Mouse (Mus musculus): ENCODE measurements around the gene Dlg2.
A peak's percentile ranks its signal among the peaks of the same experiment; 100 is the strongest.
"Not testable (repeated sequence)": the region's sequence is repeated elsewhere in the genome, so short reads cannot be mapped to it uniquely, and the experiment has no call there.

Gene Dlg2

DNA sequence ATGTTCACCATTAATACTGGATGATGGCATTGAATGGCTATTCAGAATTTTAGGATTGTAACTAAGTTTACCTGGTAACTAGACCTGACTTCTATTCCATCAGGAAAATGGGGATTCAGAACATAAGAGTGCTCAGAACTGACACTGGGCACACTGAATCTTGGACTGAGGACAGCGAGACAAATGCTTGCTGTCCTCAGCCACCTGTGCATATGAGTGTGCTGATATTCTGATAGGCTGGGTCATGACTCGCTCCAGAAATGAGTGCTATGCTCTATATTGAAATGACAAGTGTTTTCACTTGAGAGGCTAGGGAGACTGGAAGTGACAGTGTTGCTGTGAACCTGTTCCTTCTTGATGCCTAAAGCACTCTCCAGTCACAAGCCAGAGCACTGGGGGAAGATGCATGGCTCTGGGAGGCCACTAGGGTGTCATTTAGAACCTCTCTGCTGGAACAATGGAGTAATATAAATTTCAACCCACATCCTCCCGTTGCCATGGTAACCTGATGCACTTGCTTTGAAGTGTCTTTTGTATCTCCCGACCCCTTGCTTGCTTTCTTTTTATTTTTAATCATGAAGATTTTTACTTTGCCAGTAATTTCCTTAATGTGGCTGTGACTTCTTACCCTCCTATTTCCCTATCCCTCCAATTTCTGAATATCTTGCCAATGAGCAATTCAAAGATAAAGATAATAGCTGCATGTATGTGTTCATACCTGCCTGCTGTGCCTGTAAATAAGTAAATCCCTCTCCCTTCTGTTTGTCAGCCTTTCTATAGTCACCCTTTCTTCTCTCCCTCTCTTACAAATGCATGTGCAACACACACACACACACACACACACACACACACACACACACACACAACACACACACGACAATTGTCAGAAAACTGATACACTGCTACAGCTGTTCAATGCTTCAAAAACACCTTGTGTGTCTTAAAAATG lies 367.1 kb downstream of the Dlg2 start:
- DNase-seq = no peak

DNA sequence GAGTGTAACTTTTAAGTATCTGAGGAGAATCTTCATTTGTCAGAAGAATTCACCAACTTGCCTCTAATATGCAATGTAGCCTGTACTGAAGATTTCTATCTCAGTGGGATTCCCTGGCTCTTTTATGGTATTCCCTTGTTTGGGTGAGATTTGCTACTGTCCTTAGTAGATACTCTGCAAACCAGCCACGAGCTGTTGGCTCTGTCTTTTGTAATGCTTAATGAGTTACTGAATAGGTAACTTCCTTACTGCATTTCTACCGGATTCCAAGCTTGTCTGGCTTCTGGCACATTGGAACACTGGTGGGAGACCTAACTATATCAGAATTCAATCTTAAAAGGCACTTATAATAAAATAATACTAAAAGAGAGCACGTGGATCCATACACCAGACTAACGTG lies 400.3 kb downstream of the Dlg2 start:
- DNase-seq = not testable (repeated sequence)

DNA sequence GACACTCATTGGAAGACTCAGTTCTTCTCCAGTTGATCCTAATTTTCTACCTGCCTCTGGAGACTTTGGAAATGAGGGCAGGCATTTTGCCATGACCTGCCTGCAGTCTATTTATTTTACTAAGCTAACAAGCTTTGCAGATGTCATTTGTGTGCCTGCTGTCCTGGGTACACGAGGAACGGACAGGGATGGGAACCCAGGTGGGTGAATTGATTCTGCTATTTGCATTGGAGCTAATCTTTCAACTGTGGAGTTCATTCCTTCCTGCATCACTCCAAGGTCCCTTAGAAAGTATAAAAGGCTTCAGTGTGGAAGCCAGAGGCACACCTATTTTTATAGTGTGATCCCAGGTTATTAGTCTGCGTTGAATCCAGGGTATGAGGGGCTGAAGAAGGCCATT lies 406.3 kb downstream of the Dlg2 start:
- no peak for DNase-seq

DNA sequence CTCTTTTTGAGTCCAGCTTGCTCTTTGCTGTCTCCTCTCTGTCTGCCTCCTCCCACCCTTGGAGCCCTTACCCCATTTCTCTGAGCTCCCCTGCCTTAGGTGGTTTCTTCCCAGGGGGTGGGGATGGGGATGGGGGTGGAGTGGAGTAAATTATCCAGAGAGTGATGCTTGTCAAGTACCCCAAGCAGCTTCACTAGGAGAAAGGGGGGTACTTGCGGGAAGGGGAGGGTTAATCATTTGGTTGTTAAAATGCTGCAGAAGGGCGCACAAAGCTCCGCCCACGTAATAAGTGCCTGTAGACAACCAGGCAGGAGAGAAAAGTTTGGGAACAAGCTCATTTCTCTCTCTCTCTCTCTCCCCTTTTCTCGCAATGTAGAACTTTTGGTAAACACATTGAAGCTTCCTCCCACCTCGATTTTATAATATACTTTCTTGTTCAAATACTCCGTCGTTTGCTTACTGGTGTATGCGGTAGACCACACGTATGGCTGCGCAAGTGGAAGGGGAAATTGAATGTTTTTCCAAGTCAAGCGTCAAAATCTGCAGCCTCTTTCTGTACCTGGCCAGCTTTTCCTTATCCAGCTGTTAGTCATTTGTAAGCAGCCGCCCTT lies 410.0 kb downstream of the Dlg2 start:
- no peak for DNase-seq

DNA sequence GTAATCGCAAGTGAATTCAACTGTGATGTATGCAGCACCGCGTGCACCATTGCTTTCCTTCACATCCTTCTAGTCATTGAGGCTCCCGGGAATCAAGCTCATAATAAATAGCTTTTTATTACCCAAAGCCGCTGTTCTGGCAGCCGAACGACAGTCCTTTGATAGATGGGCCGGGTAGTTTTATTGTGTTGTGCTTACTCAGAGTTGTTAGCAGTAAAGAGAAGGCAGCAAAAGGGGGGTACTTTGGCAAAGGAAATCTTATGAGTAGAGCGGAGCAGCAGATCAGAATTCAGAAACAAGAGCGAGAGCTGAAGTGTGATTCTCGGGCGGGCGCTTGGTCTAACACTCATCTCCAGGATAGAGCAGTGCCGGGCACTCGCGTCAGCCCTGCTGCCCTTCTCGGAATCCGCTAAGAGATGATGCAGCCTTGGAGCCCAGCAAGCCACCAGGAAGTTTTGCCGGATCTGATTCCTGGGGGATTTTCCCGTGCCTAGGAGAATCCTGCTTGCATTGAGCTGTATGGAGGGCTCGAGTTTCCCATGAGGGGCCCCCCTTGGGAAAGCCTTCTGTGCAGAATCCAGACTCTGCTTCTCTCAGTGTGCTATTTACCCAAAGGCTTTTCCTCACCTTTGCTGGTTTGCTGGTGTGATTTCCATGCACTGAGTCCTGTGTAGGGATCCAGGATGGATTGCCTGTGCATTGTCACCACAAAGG lies 410.7 kb downstream of the Dlg2 start:
- peak; percentile 20 to 32 for DNase-seq

DNA sequence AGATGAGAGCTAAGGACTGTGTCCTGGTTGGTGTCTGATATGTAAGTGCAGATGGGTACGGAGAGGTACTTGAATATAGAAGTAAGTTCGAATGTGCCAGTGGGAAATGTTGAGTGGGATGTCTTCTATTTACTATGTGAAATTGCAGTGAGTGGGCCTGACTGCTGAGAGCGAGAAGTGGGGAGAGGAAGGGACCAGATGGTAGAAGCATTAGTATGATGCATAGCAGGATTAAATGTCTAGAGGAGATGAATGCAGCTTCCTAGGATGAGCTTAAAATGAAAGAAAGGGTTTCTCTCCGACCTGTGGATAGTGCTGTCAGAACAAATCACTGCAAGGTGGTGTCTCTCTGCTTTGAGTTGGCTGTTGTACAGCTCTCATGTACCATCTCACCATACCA lies 451.0 kb downstream of the Dlg2 start:
- peak in 1 of 2 experiments; percentile 3 for DNase-seq

DNA sequence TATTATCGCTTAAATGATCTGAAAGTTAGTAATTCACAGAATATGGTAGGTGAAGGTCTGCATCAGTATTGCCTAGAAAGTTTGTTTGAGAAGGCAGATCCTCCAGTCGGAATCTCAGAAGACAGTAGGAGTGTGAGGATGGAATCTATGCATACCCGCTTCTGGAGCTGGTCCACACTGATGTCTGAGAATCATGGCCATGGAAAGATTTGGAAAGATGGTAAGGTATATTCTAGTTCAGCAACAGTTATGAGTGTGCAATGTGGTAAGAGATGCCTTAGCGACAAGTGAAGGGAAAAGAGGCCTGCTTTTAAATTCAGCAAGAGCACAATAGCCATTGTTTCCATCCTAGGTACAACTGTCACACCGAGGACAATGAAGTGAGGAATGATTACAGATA lies 464.3 kb downstream of the Dlg2 start:
- DNase-seq = no peak

DNA sequence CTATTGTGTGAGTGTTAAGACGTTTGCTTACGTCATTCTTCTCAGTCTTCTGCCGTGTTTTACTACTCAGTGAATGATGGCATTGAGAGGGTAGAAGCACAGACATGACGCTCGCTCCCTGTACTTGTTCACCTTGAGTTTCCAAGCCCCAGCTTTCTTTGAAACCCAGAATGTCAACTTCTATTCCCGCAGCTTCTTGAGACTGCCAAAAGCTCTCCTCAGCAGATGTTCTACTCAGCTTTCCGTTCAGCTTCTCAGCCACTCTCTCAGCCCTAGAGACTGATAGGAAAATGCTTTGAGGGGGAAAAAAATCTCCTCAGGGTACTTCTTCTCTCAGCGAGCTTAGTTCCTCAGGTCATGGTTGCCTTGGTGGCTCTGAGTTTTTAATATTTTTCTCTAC lies 470.6 kb downstream of the Dlg2 start:
- no peak for DNase-seq

DNA sequence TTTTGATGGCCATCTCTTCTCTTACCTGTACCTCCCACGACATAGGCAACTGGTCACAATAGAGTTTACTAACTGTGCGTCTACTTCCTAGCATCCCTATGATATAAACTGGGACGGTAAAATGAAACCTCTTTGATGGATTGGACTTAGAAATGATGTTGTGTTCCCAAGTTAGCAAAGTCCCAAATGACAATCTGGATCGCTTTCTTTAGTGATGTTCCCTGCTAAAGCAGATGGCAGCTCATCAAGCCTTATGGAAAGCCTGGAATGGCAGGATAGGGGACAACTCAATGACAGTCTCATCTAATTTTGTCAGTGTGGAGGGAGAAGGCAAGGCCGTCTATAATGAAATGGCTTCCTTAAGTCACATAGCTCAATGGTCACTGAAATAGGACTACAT lies 472.7 kb downstream of the Dlg2 start:
- DNase-seq = no peak

DNA sequence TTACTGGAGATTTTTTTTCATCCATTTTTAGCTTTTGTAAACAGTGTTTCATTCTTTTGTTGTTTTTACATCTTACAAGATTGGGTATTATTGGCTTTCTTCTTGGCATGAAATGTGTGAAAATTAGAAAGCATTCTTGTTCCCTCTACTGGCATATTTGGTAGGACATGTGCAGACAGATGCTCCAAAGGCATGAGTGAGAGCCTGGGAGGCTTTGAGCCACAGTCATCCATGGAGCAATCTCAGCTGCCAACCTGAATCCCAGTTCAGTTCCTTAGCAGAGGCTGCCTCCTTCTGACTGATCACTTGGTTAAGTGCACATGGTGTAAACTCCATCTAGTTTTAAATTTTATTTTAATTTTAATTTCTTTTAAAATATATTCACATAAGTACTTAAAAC lies 500.8 kb downstream of the Dlg2 start:
- no peak for DNase-seq

DNA sequence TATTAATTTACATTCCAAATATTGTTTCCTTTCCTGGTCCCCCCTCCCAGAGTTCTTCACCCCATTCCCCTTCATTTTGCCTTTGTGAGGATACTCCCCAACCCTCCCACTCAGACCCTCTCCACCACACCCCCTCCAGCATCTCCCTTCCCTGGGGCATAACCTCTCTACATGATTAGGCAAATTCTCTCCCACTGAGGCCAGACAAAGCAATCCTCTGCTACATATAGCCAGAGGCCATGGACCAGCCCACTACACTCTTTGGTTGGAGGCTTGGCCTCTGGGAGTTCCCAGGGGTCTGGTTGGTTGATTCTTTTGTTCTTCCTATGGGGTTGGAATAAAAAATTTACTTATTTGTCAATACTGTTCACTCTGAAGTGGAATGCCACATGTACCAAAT lies 505.6 kb downstream of the Dlg2 start:
- DNase-seq = no peak

DNA sequence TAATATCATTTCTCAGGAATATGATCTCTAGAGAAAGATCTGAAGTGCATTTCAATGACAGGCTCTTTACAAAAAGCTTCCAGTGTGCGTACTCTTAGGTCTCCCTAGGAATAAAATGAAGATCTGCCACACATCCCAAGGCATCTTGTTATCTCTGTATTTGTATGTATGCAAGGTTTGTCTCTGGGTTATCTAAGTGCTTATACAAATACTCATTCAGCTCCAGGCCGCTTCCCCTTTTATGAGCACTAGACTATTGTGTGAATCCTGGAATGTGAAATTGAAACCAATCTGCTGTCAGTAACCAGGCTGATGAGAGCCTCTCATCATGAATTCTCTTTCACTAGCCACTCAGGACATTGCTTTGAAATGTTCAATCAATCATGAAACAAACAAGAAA lies 534.2 kb downstream of the Dlg2 start:
- no peak for DNase-seq

DNA sequence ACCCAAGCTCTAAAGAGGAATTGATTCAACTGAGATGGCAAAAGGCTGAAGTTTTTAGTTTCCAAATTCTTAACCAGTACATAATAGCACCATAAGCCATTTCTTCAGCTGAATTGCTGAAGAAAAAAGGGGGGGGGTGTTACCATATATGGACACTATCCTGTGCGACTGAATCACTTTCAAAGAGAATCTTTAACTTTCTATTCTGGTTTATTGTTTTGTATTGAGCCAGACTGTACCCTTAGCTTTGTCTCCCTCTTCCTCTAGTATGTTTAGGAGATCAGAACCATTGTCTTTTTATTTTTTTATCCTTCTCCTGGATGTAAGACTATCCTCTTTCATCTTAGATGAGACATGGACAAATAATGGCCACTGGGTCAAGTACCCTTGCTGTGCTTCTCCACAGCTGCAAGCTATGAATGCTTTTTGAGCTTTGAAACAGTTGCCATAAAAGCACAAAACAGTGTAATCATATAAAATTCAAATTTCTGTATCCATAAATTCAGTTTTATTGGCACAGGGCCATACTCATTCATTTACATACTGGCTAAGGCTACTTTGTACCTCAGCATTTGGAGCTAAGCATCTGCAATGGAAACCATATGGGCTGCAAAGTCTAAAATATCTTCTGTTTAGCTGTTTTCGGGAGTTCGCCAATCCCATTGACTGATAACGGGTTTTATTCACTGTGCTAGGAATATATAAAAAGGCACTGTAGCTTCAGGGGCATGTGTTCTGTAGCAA lies 568.7 kb downstream of the Dlg2 start:
- no peak for DNase-seq

DNA sequence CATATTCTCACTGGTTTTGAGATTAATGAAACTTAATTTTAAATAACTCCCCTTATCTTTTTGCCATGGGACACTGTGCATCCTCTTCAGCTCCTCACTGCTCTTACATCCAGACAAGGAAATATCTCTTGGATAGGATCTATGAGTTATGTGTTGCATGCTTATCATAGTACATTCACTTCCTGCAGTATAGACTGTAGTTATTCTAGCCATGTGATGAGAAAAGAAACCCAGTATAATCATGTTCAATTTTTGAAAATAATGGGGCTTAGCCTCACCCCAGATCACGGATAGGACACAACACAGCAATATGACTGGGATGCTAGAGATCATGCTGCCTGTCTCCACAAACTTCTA lies 569.2 kb downstream of the Dlg2 start:
- no peak for DNase-seq

DNA sequence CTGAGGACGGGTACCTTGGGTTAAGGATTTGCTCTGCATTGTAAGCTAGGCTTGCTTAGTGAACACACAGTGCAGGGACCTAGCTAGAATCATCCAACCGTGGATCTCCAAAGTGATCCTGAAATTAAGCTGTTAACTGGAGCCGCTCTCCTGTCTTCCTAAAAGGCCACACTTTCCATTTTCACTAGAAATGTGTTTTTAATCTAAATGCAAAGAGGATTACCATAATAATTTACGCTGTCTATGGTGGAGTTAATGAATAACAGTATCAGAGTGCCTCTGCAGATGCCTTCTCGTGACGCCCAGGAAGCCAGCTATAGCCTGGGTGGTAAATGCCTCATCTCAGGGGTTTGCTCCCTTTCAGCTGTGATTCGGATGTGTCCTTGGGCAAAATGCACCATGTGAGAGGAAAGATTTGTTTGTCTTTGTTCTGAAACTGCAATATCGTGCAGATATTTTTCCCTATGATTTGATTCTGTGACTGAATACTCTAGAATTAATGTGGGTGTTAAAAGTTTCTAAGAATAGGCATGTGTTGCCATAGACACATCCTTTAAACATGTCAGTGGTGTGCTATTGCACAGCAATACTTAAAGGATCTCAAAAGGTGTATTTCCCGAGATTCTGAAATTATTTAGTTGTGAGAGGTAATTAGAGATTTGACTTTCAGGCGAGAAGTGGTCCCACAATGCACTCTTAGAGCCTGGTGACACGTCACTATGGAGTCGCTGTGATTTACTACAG lies 587.0 kb downstream of the Dlg2 start:
- DNase-seq = no peak

DNA sequence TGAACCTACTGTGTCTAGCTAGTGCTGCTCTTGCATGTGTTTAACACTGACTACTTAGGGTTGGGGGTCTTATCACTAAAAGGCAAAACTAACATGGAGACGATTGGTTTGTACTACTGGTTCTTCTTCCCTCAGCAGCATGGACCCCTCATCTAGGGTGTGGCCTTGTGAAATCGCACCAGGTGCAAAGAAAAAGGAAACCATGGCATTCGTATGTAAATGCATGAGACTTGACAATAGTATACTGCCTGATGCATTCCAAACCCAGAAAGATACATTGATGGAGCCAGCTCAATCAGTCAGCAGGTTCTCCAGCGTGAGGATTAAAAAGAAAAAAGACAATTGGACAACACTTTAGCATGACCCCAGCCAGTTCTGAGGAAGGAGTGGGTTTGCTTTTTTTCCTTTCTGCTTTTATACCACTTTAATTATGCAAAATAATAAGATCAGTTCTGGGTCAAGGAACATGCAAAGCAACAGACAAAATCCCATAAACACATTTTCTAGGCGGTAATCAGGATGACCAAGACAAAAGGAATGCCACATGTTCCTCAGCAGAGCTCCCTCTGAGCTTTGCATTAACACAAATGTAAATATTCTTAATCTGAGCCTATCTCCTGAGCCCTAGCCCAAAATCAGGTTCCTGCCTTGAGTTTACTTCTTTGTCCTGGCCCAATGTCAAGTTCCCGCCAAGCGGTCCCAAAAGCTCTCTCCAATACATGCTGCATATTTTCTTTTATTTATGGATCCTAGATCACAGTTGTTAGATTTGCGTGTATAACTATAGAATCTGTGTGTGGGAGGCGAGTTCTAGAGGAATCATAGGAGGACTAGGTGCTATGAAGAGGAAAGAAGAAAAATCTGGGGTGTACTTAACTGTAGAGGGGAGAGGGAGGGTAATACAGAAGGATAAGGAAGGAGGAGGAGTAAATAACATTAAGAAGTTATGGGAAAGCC lies 595.6 kb downstream of the Dlg2 start:
- no peak for DNase-seq

DNA sequence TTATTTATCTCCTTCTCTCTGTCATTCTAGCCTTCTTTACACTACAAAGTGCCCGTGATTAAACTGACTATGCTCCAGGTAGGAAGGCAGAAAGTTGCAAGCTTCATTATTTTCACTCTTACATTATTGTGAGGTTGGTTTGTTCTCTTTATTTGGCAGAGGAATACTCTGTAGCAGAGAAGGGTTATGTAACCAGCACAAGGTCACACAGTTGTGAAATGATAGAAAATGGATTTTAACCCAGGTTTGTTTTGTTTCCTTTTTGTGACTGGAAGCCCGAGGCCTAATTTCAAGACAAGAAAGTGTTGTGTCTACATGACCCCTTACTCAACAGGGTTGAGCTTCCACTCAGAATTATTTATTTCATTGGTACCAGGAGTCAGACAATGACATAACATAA lies 609.6 kb downstream of the Dlg2 start:
- DNase-seq = no peak

DNA sequence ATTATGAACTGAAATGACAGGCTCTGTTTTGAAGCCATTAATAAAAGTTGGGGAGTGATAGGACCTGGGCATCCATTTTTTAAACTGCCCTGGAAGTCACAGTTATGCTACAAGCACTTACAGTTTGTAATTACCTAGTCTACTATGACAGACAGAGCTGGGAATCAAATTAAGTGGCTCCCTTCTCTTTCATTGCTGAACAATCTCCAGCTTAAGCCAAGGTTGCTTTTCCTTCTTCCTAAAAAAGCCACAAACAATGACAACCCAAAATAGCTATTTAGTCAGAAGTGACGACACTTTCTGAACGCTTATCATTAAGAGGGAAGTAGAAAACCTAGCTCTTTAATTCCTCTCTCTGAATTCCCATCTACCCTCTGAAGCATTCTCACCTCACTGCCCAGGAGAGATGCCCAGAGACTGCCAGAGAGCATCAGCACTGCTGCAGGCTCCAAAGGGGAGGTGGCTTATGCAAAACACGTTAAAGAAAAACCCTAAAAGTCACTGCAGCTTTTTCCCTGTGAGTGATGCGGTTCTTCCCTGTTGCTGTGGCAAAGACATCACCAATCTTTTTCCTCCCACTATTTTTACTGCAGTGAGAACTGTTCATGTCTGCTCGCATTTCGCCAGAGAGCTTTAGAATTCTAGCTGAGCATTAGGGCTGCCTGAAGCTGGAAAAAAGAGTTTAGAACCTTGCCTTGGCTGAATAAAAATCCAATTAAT lies 612.9 kb downstream of the Dlg2 start:
- no peak for DNase-seq

DNA sequence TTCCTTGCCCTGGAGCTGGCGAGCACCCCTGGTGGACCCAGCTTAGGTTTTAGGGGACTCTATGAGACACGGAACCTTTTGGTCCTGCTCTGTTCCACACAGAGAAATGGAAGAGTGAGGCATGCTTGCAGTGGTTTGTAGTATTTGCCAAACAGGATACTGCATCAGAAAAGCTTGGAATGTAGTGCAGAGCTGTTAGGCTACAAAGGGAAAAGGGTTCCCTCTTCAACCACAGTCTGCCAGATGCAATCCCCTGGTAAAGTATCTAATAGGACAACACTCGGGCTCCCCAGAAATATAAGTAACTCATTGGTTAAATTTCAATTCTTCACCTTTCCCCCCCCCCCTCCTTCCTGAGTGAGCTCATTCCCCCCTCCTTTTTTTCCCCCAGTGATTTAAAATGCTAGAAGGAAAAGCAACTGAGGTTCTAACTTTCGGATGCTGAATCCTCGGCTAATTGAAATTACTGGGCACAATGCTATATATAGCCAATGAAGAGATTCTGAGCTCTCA lies 613.9 kb downstream of the Dlg2 start:
- no peak for DNase-seq

Measured in cerebellum, postnatal 36 days (tissue).